Mouse (Mus musculus) frontal cortex, adult (tissue): Measurements from ENCODE around the gene Gsx2.

Experiments
- ATAC-seq: cut with Nextera tagmentation; 2 replicates; pipeline ENCODE4 v1.9.2; 2017; ENCODE audit warnings: mild to moderate bottlenecking, moderate library complexity, mixed read lengths; ENCODE audit not compliant: low TSS enrichment

Gsx2 gene

GRCm38 (mm10) chr5:75076326-75077050 is 1.1 kb downstream of the Gsx2 start:
- ATAC-seq: no peak

GRCm38 (mm10) chr5:75077051-75077380 is 1.6 kb downstream of the Gsx2 start:
- no peak for ATAC-seq

GRCm38 (mm10) chr5:75079564-75079963 is 4.2 kb downstream of the Gsx2 start:
- ATAC-seq: no peak

- no peak for ATAC-seq
Measured at GRCm38 (mm10) chr5:75082439-75082838, 7.0 kb downstream of the Gsx2 start.

- no peak for ATAC-seq
Measured at GRCm38 (mm10) chr5:75083061-75083460, 7.7 kb downstream of the Gsx2 start.

GRCm38 (mm10) chr5:75083591-75084392 is 8.4 kb downstream of the Gsx2 start:
- ATAC-seq: no peak

GRCm38 (mm10) chr5:75084393-75084870 is 9.0 kb downstream of the Gsx2 start:
- no peak for ATAC-seq

GRCm38 (mm10) chr5:75084871-75085520 is 9.6 kb downstream of the Gsx2 start:
- ATAC-seq: no peak

- no peak for ATAC-seq
Measured at GRCm38 (mm10) chr5:75085521-75085875, 10.1 kb downstream of the Gsx2 start.

- ATAC-seq: no peak
Measured at GRCm38 (mm10) chr5:75085906-75086305, 10.5 kb downstream of the Gsx2 start.

GRCm38 (mm10) chr5:75106511-75106910 is 31.1 kb downstream of the Gsx2 start:
- no peak for ATAC-seq

GRCm38 (mm10) chr5:75109368-75109767 is 34.0 kb downstream of the Gsx2 start:
- ATAC-seq: no peak

- ATAC-seq: no peak
Measured at GRCm38 (mm10) chr5:75111781-75112180, 36.4 kb downstream of the Gsx2 start.

- no peak for ATAC-seq
Measured at GRCm38 (mm10) chr5:75118840-75119239, 43.4 kb downstream of the Gsx2 start.

GRCm38 (mm10) chr5:75121646-75122045 is 46.2 kb downstream of the Gsx2 start:
- no peak for ATAC-seq
